Mouse (Mus musculus): ENCODE results near the gene Uaca. TPM values are rescaled to one million over a fixed set of nuclear protein-coding genes. Genes with fewer than 3 reads are reported as not detected.

Gene Uaca
- 42.3 and 51.9 TPM in 2 replicates for total RNA-seq (2021)
- long read RNA-seq, experiment 1, full-length matches to known transcripts: 8 of 45 reads
- long read RNA-seq, experiment 1, partial matches to known transcripts: 21 of 45 reads
- long read RNA-seq, experiment 1, other reads (novel, unspliced or antisense): 16 of 45 reads
- long read RNA-seq, experiment 2, full-length matches to known transcripts: 7 of 40 reads
- long read RNA-seq, experiment 2, partial matches to known transcripts: 13 of 40 reads
- long read RNA-seq, experiment 2, other reads (novel, unspliced or antisense): 20 of 40 reads

- peak; percentile 96 for DNase-seq
These were observed at the start of gene Uaca for GRCm38 (mm10) chr9:60794210-60794840. Gene Uaca (plus strand): TSS chr9:60794542.

GRCm38 (mm10) chr9:60744971-60745370 is 49.4 kb upstream of the Uaca start:
- no peak for DNase-seq

- DNase-seq: no peak
These were observed 47.8 kb upstream of the Uaca start for GRCm38 (mm10) chr9:60746561-60746960.

- no peak for DNase-seq
These were observed 46.7 kb upstream of the Uaca start for GRCm38 (mm10) chr9:60747672-60748071.

- no peak for DNase-seq
These were observed 46.2 kb upstream of the Uaca start for GRCm38 (mm10) chr9:60748191-60748590.

GRCm38 (mm10) chr9:60749105-60749504 is 45.2 kb upstream of the Uaca start:
- no peak for DNase-seq

GRCm38 (mm10) chr9:60751098-60751497 is 43.2 kb upstream of the Uaca start:
- DNase-seq: no peak

GRCm38 (mm10) chr9:60751971-60752370 is 42.4 kb upstream of the Uaca start:
- DNase-seq: no peak

- DNase-seq: no peak
These were observed 41.7 kb upstream of the Uaca start for GRCm38 (mm10) chr9:60752636-60753035.

GRCm38 (mm10) chr9:60756258-60756657 is 38.1 kb upstream of the Uaca start:
- DNase-seq: peak; percentile 78

GRCm38 (mm10) chr9:60756866-60757740 is 37.2 kb upstream of the Uaca start:
- no peak for DNase-seq

- DNase-seq: no peak
These were observed 36.5 kb upstream of the Uaca start for GRCm38 (mm10) chr9:60757817-60758216.

GRCm38 (mm10) chr9:60759436-60760007 is 34.8 kb upstream of the Uaca start:
- peak; percentile 56 for DNase-seq

GRCm38 (mm10) chr9:60765181-60765580 is 29.2 kb upstream of the Uaca start:
- no peak for DNase-seq

- peak; percentile 13 for DNase-seq
These were observed 25.9 kb upstream of the Uaca start for GRCm38 (mm10) chr9:60768393-60768792.

- no peak for DNase-seq
These were observed 24.6 kb upstream of the Uaca start for GRCm38 (mm10) chr9:60769711-60770111.

- DNase-seq: no peak
These were observed 20.6 kb upstream of the Uaca start for GRCm38 (mm10) chr9:60773713-60774112.

- no peak for DNase-seq
These were observed 17.4 kb upstream of the Uaca start for GRCm38 (mm10) chr9:60776899-60777298.

- no peak for DNase-seq
These were observed 12.1 kb upstream of the Uaca start for GRCm38 (mm10) chr9:60782057-60782789.

- no peak for DNase-seq
These were observed 9.3 kb upstream of the Uaca start for GRCm38 (mm10) chr9:60785069-60785468.

- DNase-seq: no peak
These were observed 6.7 kb upstream of the Uaca start for GRCm38 (mm10) chr9:60787517-60788110.

- DNase-seq: no peak
These were observed 4.1 kb upstream of the Uaca start for GRCm38 (mm10) chr9:60790282-60790681.
